Mouse (Mus musculus) bone marrow, adult 2 months (tissue): ENCODE data around the gene Mrgprd. TPM values are rescaled to one million over a fixed set of nuclear protein-coding genes. Genes with fewer than 3 reads are reported as not detected.

Experiments
- H3K27ac ChIP-seq: fragments of 200-500 bp; 2 replicates; pipeline ENCODE4 v1.5.1; 2012; ENCODE audit warnings: low read depth, mild to moderate bottlenecking, control low read depth, inconsistent platforms, low read length; ENCODE audit not compliant: control insufficient read depth, poor library complexity, insufficient read depth
- H3K4me1 ChIP-seq: fragments of 200-500 bp; 2 replicates; pipeline ENCODE4 v1.6.1; 2011; ENCODE audit warnings: low read length; ENCODE audit not compliant: control insufficient read depth, insufficient read depth
- H3K4me3 ChIP-seq: fragments of 200-500 bp; replicated peaks from 2 replicates; pipeline ENCODE3; 2011; ENCODE audit warnings: mild to moderate bottlenecking, low read depth, low read length, control low read depth; ENCODE audit not compliant: control insufficient read depth
- CTCF ChIP-seq: fragments of 200-500 bp; IDR thresholded peaks from 2 replicates; pipeline ENCODE4 v1.5.1; 2011; ENCODE audit warnings: low read length, control low read depth; ENCODE audit not compliant: control insufficient read depth, insufficient read depth
- POLR2A ChIP-seq: fragments of 200-500 bp; IDR thresholded peaks from 2 replicates; pipeline ENCODE4 v1.6.1; 2011; ENCODE audit warnings: low read depth, mild to moderate bottlenecking, control low read depth, low read length, borderline replicate concordance; ENCODE audit not compliant: control insufficient read depth
- WGBS: fragments of 180-500 bp; shearing (Covaris S2); methylation state at CpG from one replicate; pipeline ENCODE4 v1.1.7; 2018; 5-methylcytosine and 5-hydroxymethylcytosine counted together
- polyA plus RNA-seq: library from polyadenylated mRNA; stranded (reverse); fragments of >200 nt; gene quantifications from 2 replicates; pipeline ENCODE4 v1.2.4, GENCODE M21; 2011; ENCODE audit warnings: low replicate concordance; ENCODE audit not compliant: missing spikeins, insufficient read depth, insufficient read length

Mrgprd gene
- polyA plus RNA-seq, 1 experiment = not detected

GRCm38 (mm10) chr7:145308061-145308675, 6.5 kb upstream of the Mrgprd start:
- Histone ChIP-seq H3K4me3 (no peak overlapping the region), H3K27ac (no peak overlapping the region), H3K4me1 (no peaks in the 10 kb centered on the region)
- 71% methylated on average over 30 of the region's 30 CpGs for WGBS
- TF ChIP-seq POLR2A (no peak), CTCF (no peak)

DNA sequence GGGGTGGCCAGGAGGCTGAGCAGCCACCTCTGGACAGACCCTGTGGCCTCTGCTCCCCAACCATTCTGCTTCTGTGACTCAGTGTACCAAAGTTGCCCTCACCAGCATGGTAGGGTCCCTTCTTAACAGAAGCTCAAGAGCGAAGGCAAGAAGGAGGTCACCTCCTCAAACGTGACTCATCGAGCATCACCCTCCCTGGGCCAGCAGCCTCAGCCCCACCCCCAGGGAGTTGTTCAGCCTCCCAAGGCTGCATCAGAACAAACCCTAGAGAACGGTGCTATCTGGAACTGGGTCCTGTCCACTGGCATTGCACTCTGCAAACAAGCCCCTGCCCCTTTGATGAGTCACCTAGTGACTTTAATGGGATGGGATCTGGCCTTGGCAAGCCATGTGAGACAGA, 5.8 kb upstream of the Mrgprd start:
- no peak for TF ChIP-seq CTCF
- no peak for TF ChIP-seq POLR2A

GRCm38 (mm10) chr7:145309877-145310276, 4.8 kb upstream of the Mrgprd start:
- TF ChIP-seq CTCF = no peak
- no peak for TF ChIP-seq POLR2A
- Histone ChIP-seq H3K27ac (no peak overlapping the region), H3K4me1 (no peaks in the 10 kb centered on the region), H3K4me3 (no peak overlapping the region)
- 69% methylated on average over 1 of the region's 1 CpGs for WGBS

More for the DNA sequence above, 5.8 kb upstream of the Mrgprd start:
- WGBS = 60% methylated on average over 4 of the region's 4 CpGs
- H3K4me1 ChIP-seq = no peaks in the 10 kb centered on the region
- no peak overlapping the region for H3K27ac ChIP-seq
- H3K4me3 ChIP-seq = no peak overlapping the region

GRCm38 (mm10) chr7:145310526-145310925, 4.1 kb upstream of the Mrgprd start:
- TF ChIP-seq CTCF = no peak
- TF ChIP-seq POLR2A = no peak
- Histone ChIP-seq H3K4me3 (no peak overlapping the region), H3K27ac (no peak overlapping the region), H3K4me1 (no peaks in the 10 kb centered on the region)
- WGBS = 54% methylated on average over 5 of the region's 5 CpGs

DNA sequence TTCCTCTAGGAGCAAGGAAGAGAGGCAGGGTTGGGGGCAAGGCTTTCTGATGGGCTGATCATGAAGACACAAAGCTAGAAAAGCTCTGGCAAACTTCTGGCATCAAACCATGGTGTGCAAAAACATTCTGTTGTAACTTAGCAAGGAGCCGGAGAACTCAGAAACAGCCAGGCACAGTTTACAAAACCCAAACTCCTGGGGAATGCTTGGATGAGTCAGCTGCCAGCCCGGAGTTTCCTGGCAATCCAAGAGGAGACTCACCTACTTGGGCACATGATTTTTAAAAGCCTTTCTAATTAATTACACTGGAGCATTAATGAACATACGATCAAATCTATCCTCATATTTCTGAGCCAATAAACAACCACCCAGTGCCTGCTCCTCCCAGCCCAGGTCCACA, 2.5 kb upstream of the Mrgprd start:
- Histone ChIP-seq H3K4me3 (no peak overlapping the region), H3K4me1 (no peaks in the 10 kb centered on the region), H3K27ac (no peak overlapping the region)
- WGBS = 74% methylated on average over 3 of the region's 3 CpGs
- TF ChIP-seq CTCF (no peak), POLR2A (no peak)

- WGBS = 84% methylated on average over 4 of the region's 4 CpGs
- TF ChIP-seq CTCF (no peak), POLR2A (no peak)
- Histone ChIP-seq H3K4me3 (no peak overlapping the region), H3K27ac (no peak overlapping the region), H3K4me1 (no peaks in the 10 kb centered on the region)
Measured at GRCm38 (mm10) chr7:145317522-145317921, 2.9 kb downstream of the Mrgprd start.

- H3K27ac ChIP-seq = no peak overlapping the region
- H3K4me1 ChIP-seq = no peaks in the 10 kb centered on the region
- WGBS = 55% methylated on average over 3 of the region's 3 CpGs
- TF ChIP-seq POLR2A (no peak), CTCF (no peak)
- no peak overlapping the region for H3K4me3 ChIP-seq
Measured at GRCm38 (mm10) chr7:145319481-145319880, 4.8 kb downstream of the Mrgprd start.

DNA sequence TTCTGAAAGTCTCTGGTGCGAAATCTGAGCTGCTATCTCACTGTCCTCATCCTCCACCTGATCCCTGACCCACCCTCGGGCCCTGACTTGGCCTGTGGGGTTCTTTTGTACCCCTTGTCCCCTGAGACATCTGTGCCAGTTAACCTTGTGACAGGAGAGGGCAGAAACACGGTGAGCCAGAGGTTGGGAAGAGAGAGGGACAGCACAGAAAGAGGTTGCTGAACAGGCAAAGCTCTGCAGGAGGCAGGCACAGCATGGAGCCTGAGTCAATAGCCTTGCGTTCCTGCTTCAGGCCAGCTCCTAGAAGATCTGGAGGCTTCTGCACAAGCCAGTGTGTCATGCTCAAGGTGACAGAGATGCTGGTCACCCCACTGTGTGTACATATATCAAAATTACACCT, 9.0 kb downstream of the Mrgprd start:
- H3K4me1 ChIP-seq = no peaks in the 10 kb centered on the region
- no peak overlapping the region for H3K27ac ChIP-seq
- WGBS = 47% methylated on average over 4 of the region's 4 CpGs
- H3K4me3 ChIP-seq = no peak overlapping the region
- TF ChIP-seq CTCF = no peak
- no peak for TF ChIP-seq POLR2A

GRCm38 (mm10) chr7:145325697-145326096, 11.1 kb downstream of the Mrgprd start:
- no peaks in the 10 kb centered on the region for H3K4me1 ChIP-seq
- TF ChIP-seq POLR2A (no peak), CTCF (no peak)
- 38% methylated on average over 2 of the region's 2 CpGs for WGBS
- no peak overlapping the region for H3K4me3 ChIP-seq
- H3K27ac ChIP-seq = no peak overlapping the region
